Mouse (Mus musculus) heart, postnatal 0 days (tissue): ENCODE measurements around the gene Atf7ip2.

Experiments used
- CTCF ChIP-seq: IDR thresholded peaks from 2 replicates; pipeline ENCODE4 v1.5.1; 2016; ENCODE audit warnings: antibody characterized with exemption, control low read depth, low read depth
- EP300 ChIP-seq: IDR thresholded peaks from 2 replicates; pipeline ENCODE4 v1.6.1; 2016; ENCODE audit warnings: antibody characterized with exemption, low read depth

- TF ChIP-seq CTCF (no peak), EP300 (no peak)
These were observed 21.2 kb upstream of the Atf7ip2 start for GRCm38 (mm10) chr16:10171276-10171675.
